Mouse (Mus musculus): ENCODE results near the gene Bpifa6. TPM values are rescaled to one million over a fixed set of nuclear protein-coding genes. Genes with fewer than 3 reads are reported as not detected.

The Bpifa6 gene
- 0.08 TPM in 1 of 2 replicates, not detected in the other for polyA plus RNA-seq (2012; rRNA removed)

GRCm38 (mm10) chr2:153974582-153974981, at the start of gene Bpifa6:
Gene Bpifa6 (plus strand): TSS chr2:153974945.

DNA sequence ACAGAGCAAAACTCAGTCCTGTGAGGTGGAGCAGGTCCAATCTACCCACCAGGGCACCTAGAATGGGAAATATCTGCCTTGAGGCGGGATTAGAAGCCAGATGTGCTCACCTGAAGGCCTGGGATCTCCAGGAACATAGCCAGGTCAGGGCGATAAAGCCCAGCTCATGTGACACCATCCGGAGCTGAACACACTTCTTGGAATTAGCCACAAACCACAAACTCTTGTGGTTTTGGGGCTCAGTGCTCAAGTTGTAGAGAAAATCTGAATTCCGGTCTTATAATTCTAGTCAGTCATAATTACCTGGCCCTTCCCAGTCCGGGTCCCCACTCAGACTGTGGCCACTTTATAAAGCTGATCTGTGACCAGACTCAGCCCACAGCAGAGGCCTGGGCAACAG, 36.9 kb upstream of the Bpifa6 start, which contains the start of gene Bpifb4:
Bpifb4 (plus strand) TSS at position 370 of the 400 bp plus-strand sequence.

GRCm38 (mm10) chr2:154007965-154008364, 33.2 kb downstream of the Bpifa6 start, which contains the start of gene Bpifa2:
Gene Bpifa2 (plus strand): TSS chr2:154008265.

Other genes starting within 250 kb of the Bpifa6 start
- 7.8 and 8.9 TPM in 2 replicates for gene Mapre1, start 233.7 kb upstream of the Bpifa6 start, polyA plus RNA-seq (2012; rRNA removed)
- gene Efcab8, start 195.0 kb upstream of the Bpifa6 start, polyA plus RNA-seq (2012; rRNA removed), result 0.08 and 0.43 TPM in 2 replicates
- not detected in 2 replicates for gene Sun5, start 103.9 kb upstream of the Bpifa6 start, polyA plus RNA-seq (2012; rRNA removed)
- 0.09 TPM in 1 of 2 replicates, not detected in the other for gene Bpifb2, start 99.9 kb upstream of the Bpifa6 start, polyA plus RNA-seq (2012; rRNA removed)
- 0.67 and 1.1 TPM in 2 replicates for gene Bpifb6, start 74.6 kb upstream of the Bpifa6 start, polyA plus RNA-seq (2012; rRNA removed)
- gene Bpifb3, start 56.7 kb upstream of the Bpifa6 start, polyA plus RNA-seq (2012; rRNA removed), result not detected in 2 replicates
- 84.0 and 178 TPM in 2 replicates for gene Bpifb4, start 36.7 kb upstream of the Bpifa6 start, polyA plus RNA-seq (2012; rRNA removed)
- 0.29 TPM in 1 of 2 replicates, not detected in the other for gene Bpifa2, start 33.3 kb downstream of the Bpifa6 start, polyA plus RNA-seq (2012; rRNA removed)
- gene Bpifa3, start 155.4 kb downstream of the Bpifa6 start, polyA plus RNA-seq (2012; rRNA removed), result 0.29 TPM in 1 of 2 replicates, not detected in the other
- gene Bpifa1, start 167.9 kb downstream of the Bpifa6 start, polyA plus RNA-seq (2012; rRNA removed), result not detected in 2 replicates
- gene Bpifa5, start 187.7 kb downstream of the Bpifa6 start, polyA plus RNA-seq (2012; rRNA removed), result not detected in 2 replicates
- gene Bpifb1, start 215.9 kb downstream of the Bpifa6 start, polyA plus RNA-seq (2012; rRNA removed), result 1.7 and 2.1 TPM in 2 replicates
- 40.4 and 54.7 TPM in 2 replicates for gene Bpifb5, start 248.8 kb downstream of the Bpifa6 start, polyA plus RNA-seq (2012; rRNA removed)

Measured in ovary, adult 2 months (tissue).